Mouse (Mus musculus) embryonic fibroblast, embryonic 13.5 days (primary cell): ENCODE results near the gene Tas2r102. TPM values are rescaled to one million over a fixed set of nuclear protein-coding genes. Genes with fewer than 3 reads are reported as not detected.

Experiments
- H3K27ac ChIP-seq: 2 replicates; pipeline ENCODE4 v1.5.1; 2012; ENCODE audit warnings: low read length, control low read depth, inconsistent platforms; ENCODE audit not compliant: insufficient read depth
- H3K4me1 ChIP-seq: 2 replicates; pipeline ENCODE4 v1.6.1; 2011; ENCODE audit warnings: low read length; ENCODE audit not compliant: control insufficient read depth, insufficient read depth
- H3K4me3 ChIP-seq: 2 replicates; pipeline ENCODE4 v1.5.1; 2011; ENCODE audit warnings: mild to moderate bottlenecking, control low read depth, low read length; ENCODE audit not compliant: insufficient read depth
- CTCF ChIP-seq: IDR thresholded peaks from 2 replicates; pipeline ENCODE4 v1.5.1; 2011; ENCODE audit warnings: mild to moderate bottlenecking, control low read depth, low read length, moderate library complexity, borderline replicate concordance; ENCODE audit not compliant: insufficient read depth
- POLR2A ChIP-seq: IDR thresholded peaks from 2 replicates; pipeline ENCODE4 v1.6.1; 2011; ENCODE audit warnings: low read depth, mild to moderate bottlenecking, control low read depth, low read length, moderate library complexity
- polyA plus RNA-seq: library from polyadenylated mRNA; stranded (reverse); fragments of >200 nt; gene quantifications from 2 replicates; pipeline ENCODE4 v1.2.4, GENCODE M21; 2011; ENCODE audit warnings: low read depth; ENCODE audit not compliant: missing spikeins, insufficient read length

Tas2r102 gene
- polyA plus RNA-seq = not detected in 2 replicates

- no peak for TF ChIP-seq CTCF
- no peak for TF ChIP-seq POLR2A
- Histone ChIP-seq H3K27ac (no peak within 1 kb of the TSS), H3K4me1 (no peaks in the 10 kb centered on the region), H3K4me3 (no peak within 1 kb of the TSS)
Observed at GRCm38 (mm10) chr6:132761831-132762230, at the start of gene Tas2r102. TSS of gene Tas2r102 (plus strand) at chr6:132762131.

- Histone ChIP-seq H3K27ac (no peak within 1 kb of the TSS), H3K4me1 (no peaks in the 10 kb centered on the region), H3K4me3 (no peak within 1 kb of the TSS)
- no peak for TF ChIP-seq CTCF
- TF ChIP-seq POLR2A = no peak
Observed at GRCm38 (mm10) chr6:132737935-132738334, 24.0 kb upstream of the Tas2r102 start, which contains the start of gene Tas2r115. TSS of gene Tas2r115 (minus strand) at chr6:132738035.

DNA sequence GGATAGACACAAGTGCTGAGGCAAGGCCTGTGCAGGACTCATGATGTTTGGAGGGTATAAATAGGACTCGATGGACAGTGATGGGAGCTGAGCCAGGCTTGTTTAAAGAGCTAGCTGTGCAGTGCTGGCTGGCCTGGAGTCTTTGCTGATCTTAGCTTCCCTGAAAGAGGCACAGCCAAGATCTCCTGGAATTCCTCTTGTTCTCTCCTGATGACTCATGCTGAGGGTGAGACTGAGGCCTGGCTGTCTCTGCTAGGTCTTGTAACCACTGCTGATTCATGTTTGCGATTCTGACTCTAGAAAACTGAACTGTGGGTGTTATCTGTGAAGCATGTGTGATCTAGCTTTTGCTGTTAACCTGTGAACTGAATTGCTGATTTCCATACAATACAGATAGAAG lies 11.7 kb upstream of the Tas2r102 start:
- no peak overlapping the region for H3K4me3 ChIP-seq
- H3K27ac ChIP-seq = no peak overlapping the region
- TF ChIP-seq POLR2A = no peak
- TF ChIP-seq CTCF = no peak
- no peaks in the 10 kb centered on the region for H3K4me1 ChIP-seq

- TF ChIP-seq POLR2A (no peak), CTCF (no peak)
- Histone ChIP-seq H3K4me3 (no peak within 1 kb of the TSS), H3K27ac (no peak within 1 kb of the TSS), H3K4me1 (no peaks in the 10 kb centered on the region)
Observed at GRCm38 (mm10) chr6:132754430-132754829, 7.5 kb upstream of the Tas2r102 start, which contains the start of gene Tas2r124. TSS of gene Tas2r124 (plus strand) at chr6:132754730.

- Histone ChIP-seq H3K4me1 (no peaks in the 10 kb centered on the region), H3K4me3 (no peak within 1 kb of the TSS), H3K27ac (no peak within 1 kb of the TSS)
- TF ChIP-seq CTCF (no peak), POLR2A (no peak)
Observed at GRCm38 (mm10) chr6:132778062-132778461, 16.1 kb downstream of the Tas2r102 start, which contains the start of gene Tas2r136. TSS of gene Tas2r136 (minus strand) at chr6:132778162.

- Histone ChIP-seq H3K4me3 (no peak overlapping the region), H3K27ac (no peak overlapping the region), H3K4me1 (no peaks in the 10 kb centered on the region)
- TF ChIP-seq POLR2A = no peak
- no peak for TF ChIP-seq CTCF
Observed at GRCm38 (mm10) chr6:132795393-132795792, 33.5 kb downstream of the Tas2r102 start.

- Histone ChIP-seq H3K27ac (no peak within 1 kb of the TSS), H3K4me3 (no peak within 1 kb of the TSS), H3K4me1 (no peaks in the 10 kb centered on the region)
- TF ChIP-seq POLR2A (no peak), CTCF (no peak)
Observed at GRCm38 (mm10) chr6:132802518-132802917, 40.6 kb downstream of the Tas2r102 start, which contains the start of gene Tas2r117. TSS of gene Tas2r117 (plus strand) at chr6:132802818.

Other genes starting within 250 kb of the Tas2r102 start
- not detected in 2 replicates for gene Prh1, start 192.3 kb upstream of the Tas2r102 start, polyA plus RNA-seq
- gene Prp2, start 166.2 kb upstream of the Tas2r102 start, polyA plus RNA-seq = not detected in 2 replicates
- gene A630073D07Rik, start 110.6 kb upstream of the Tas2r102 start, polyA plus RNA-seq = not detected in 2 replicates
- gene Tas2r120, start 105.2 kb upstream of the Tas2r102 start, polyA plus RNA-seq = not detected in 2 replicates
- not detected in 2 replicates for gene Tas2r121, start 61.1 kb upstream of the Tas2r102 start, polyA plus RNA-seq
- gene Tas2r122, start 50.2 kb upstream of the Tas2r102 start, polyA plus RNA-seq = not detected in 2 replicates
- not detected in 2 replicates for gene Tas2r115, start 24.1 kb upstream of the Tas2r102 start, polyA plus RNA-seq
- gene Tas2r124, start 7.4 kb upstream of the Tas2r102 start, polyA plus RNA-seq = not detected in 2 replicates
- not detected in 2 replicates for gene Tas2r136, start 16.0 kb downstream of the Tas2r102 start, polyA plus RNA-seq
- gene Tas2r117, start 40.7 kb downstream of the Tas2r102 start, polyA plus RNA-seq = not detected in 2 replicates
- not detected in 2 replicates for gene Tas2r123, start 85.0 kb downstream of the Tas2r102 start, polyA plus RNA-seq
- gene Tas2r116, start 93.3 kb downstream of the Tas2r102 start, polyA plus RNA-seq = not detected in 2 replicates
- not detected in 2 replicates for gene Tas2r110, start 105.9 kb downstream of the Tas2r102 start, polyA plus RNA-seq
- gene Tas2r113, start 130.9 kb downstream of the Tas2r102 start, polyA plus RNA-seq = not detected in 2 replicates
- gene Tas2r125, start 147.5 kb downstream of the Tas2r102 start, polyA plus RNA-seq = not detected in 2 replicates
- gene Tas2r129, start 189.0 kb downstream of the Tas2r102 start, polyA plus RNA-seq = not detected in 2 replicates
- gene Tas2r131, start 195.8 kb downstream of the Tas2r102 start, polyA plus RNA-seq = not detected in 2 replicates
- not detected in 2 replicates for gene Tas2r109, start 218.8 kb downstream of the Tas2r102 start, polyA plus RNA-seq